Mouse (Mus musculus) embryonic facial prominence, embryonic 10.5 days (tissue): ENCODE results near the gene Kifc3. TPM values are rescaled to one million over a fixed set of nuclear protein-coding genes. Genes with fewer than 3 reads are reported as not detected.
"Not testable (repeated sequence)": the region's sequence is repeated elsewhere in the genome, so short reads cannot be mapped to it uniquely, and the experiment has no call there.

ENCODE experiments used
- DNase-seq: peaks from one replicate; pipeline ENCODE4 v3.0.0-alpha.2; 2017; ENCODE audit warnings: low spot score
- H3K27ac ChIP-seq: fragments of 300-500 bp; sonication (generic); replicated peaks from 2 replicates; pipeline ENCODE4 v1.5.1; 2016; ENCODE audit warnings: mild to moderate bottlenecking
- H3K27me3 ChIP-seq: fragments of 300-500 bp; sonication (generic); replicated peaks from 2 replicates; pipeline ENCODE4 v1.6.1; 2016; ENCODE audit warnings: low read depth, mild to moderate bottlenecking; ENCODE audit not compliant: poor library complexity, severe bottlenecking
- H3K36me3 ChIP-seq: fragments of 300-500 bp; sonication (generic); replicated peaks from 2 replicates; pipeline ENCODE4 v1.6.1; 2016; ENCODE audit warnings: mild to moderate bottlenecking, moderate library complexity
- H3K4me1 ChIP-seq: fragments of 300-500 bp; sonication (generic); 2 replicates; pipeline ENCODE4 v1.6.1; 2016
- H3K4me3 ChIP-seq: fragments of 300-500 bp; sonication (generic); 2 replicates; pipeline ENCODE4 v1.5.1; 2016; ENCODE audit warnings: mild to moderate bottlenecking, moderate library complexity
- H3K9me3 ChIP-seq: fragments of 300-500 bp; sonication (generic); 2 replicates; pipeline ENCODE4 v1.6.1; 2016; ENCODE audit warnings: mild to moderate bottlenecking
- WGBS: fragments of 180-500 bp; shearing (Covaris S2); methylation state at CpG from one replicate; pipeline ENCODE4 v1.1.7; 2016; 5-methylcytosine and 5-hydroxymethylcytosine counted together
- polyA plus RNA-seq: library from polyadenylated mRNA; unstranded; fragments of >200 nt; fragmentation: Nextera tagmentation; extraction: Ambion mirVana; gene quantifications from 2 replicates; pipeline ENCODE4 v1.2.1, GENCODE M21; 2016

The Kifc3 gene
- polyA plus RNA-seq, 1 experiment from 2014 or later: 8.7 TPM

DNA sequence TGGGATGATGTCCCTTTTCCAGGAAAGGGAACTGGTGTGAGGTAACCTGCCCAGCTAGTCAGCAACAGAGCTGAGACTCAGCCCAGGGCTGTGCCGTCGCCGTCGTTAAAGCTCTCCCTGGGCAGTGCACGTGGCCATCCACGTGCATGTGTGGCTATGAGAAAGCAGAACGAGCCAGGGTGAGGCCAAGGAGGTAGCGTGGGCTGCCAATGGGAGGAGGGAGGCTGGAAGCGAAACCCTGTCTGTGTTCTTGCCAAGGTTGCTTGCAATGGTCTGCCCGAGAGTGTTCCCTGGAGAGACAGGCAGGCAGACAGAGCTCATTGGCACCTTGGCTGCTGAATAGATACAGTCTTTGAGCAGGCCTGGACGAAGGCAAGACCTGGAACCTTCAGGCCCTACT lies 36.7 kb downstream of the Kifc3 start:
- Histone ChIP-seq H3K9me3 (no peaks in the 10 kb centered on the region), H3K4me1 (peaks cover 39% of the 10 kb centered on the region), H3K4me3 (no peak overlapping the region), H3K27ac (no peak overlapping the region), H3K36me3 (no peaks in the 10 kb centered on the region), H3K27me3 (no peaks in the 10 kb centered on the region)
- 78% methylated on average over 11 of the region's 11 CpGs for WGBS
- no peak for DNase-seq

DNA sequence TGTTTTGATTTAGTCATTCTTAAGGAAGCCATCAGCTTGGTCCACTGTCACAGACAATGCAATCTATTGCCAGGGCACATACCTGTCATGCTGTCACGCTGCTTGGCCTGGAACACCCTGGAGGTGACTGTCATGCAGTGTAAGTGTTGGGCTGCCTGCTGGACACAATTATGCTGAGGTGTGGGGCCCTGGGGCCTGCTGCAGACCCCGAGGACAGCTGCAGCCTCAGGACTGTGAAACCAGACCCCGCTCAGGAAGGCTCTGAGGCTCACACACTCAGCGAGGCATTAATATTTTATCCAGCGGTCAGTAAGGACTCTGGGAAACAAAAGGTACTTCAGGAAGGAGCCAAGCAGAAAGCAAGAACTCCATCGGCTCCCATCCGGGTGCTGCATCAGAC lies 38.1 kb downstream of the Kifc3 start:
- Histone ChIP-seq H3K4me3 (0 out of 2 replicates have a peak overlapping the region, but pooled peaks have one; percentile 8), H3K27ac (peak overlapping the region; percentile 51), H3K27me3 (no peaks in the 10 kb centered on the region), H3K4me1 (peaks cover 41% of the 10 kb centered on the region), H3K9me3 (no peaks in the 10 kb centered on the region), H3K36me3 (no peaks in the 10 kb centered on the region)
- peak; percentile 30 for DNase-seq
- 59% methylated on average over 7 of the region's 7 CpGs for WGBS

DNA sequence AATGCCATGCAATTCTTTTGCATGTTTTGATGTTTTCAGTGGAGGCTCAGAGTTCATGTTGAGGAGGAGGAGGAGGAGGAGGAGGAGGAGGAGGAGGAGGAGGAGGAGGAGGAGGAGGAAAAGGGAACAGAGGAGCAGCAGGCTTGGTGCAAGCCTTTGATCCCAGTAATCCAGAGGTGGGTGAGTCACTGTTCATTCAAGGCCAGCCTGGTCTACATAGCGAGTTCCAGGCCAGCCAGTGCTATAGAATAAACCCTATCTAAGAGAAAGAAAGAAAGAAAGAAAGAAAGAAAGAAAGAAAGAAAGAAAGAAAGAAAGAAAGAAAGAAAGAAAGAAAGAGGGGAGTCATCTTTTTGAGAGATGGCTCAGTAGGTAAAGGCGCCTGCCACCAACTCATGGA lies 38.6 kb downstream of the Kifc3 start:
- peaks cover 38% of the 10 kb centered on the region for H3K4me1 ChIP-seq
- not testable (repeated sequence) for H3K36me3 ChIP-seq, H3K27me3 ChIP-seq, H3K27ac ChIP-seq, DNase-seq, H3K4me3 ChIP-seq, H3K9me3 ChIP-seq
- WGBS: 80% methylated on average over 2 of the region's 2 CpGs

DNA sequence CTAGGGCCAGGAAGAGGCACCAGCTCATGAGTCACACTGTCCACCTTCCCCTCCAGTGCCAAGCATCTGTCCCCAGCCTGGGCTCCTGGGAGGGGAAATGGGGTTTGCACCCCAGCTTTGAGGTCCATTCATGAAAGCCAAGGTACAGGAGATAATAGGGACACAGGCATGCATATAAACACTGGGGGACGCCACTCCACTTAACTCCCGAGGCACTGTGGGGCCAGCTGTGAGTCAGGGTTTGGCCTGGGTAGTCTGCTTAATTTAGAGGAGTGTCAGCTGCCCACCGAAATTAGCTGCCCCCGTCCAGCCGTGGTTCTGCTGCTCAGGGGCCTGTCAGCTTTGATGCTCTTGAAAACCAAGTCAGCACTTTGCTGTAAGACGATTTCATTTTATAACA lies 39.8 kb downstream of the Kifc3 start:
- H3K27me3 ChIP-seq: no peaks in the 10 kb centered on the region
- DNase-seq: no peak
- H3K4me3 ChIP-seq: no peak overlapping the region
- H3K4me1 ChIP-seq: peaks cover 34% of the 10 kb centered on the region
- H3K36me3 ChIP-seq: no peaks in the 10 kb centered on the region
- 69% methylated on average over 6 of the region's 6 CpGs for WGBS
- no peaks in the 10 kb centered on the region for H3K9me3 ChIP-seq
- H3K27ac ChIP-seq: 0 out of 2 replicates have a peak overlapping the region, but pooled peaks have one; percentile 14

DNA sequence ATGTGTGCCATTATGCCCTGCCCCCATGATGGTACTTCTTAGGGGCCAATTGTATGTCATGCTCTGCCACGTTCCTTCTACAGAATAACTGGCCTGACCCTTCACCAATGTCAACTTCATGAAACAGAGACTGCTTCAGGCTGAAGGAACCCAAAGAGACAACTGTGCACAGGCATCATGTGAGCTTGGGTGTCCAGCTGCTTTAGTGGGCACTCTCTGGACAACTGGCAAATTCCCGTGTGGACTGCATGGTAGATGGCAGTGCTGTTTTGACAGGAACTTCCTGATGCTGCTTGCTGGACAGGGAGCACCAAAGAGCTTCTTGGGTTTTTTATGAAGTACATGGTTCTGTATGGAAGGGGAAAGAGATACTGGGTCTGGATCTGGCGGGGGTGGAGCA lies 43.3 kb downstream of the Kifc3 start:
- Histone ChIP-seq H3K9me3 (no peaks in the 10 kb centered on the region), H3K4me3 (no peak overlapping the region), H3K36me3 (no peaks in the 10 kb centered on the region), H3K4me1 (peaks cover 25% of the 10 kb centered on the region), H3K27me3 (no peaks in the 10 kb centered on the region), H3K27ac (no peak overlapping the region)
- DNase-seq: no peak
- 80% methylated on average over 3 of the region's 3 CpGs for WGBS

DNA sequence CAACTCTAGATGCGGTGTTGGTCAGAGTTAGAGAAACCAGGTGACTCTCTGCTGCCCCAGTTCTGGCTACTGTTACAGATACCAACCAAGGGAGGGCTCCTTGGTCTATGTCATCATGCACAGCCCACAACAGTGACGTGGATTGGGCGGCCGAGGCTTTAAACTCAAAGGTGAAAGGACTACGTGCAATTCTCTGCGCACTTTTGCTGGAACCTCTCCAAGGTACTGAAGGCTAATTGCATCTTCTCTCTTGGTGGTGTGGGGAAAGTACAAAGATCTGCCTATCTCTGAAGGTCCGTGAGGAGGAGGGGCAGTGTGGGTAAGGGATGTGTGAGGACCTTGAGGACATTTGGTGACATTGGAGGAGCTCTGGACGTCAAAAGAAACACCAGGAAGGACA lies 44.0 kb downstream of the Kifc3 start:
- Histone ChIP-seq H3K4me3 (no peak overlapping the region), H3K27ac (no peak overlapping the region), H3K27me3 (no peaks in the 10 kb centered on the region), H3K36me3 (no peaks in the 10 kb centered on the region), H3K4me1 (peaks cover 27% of the 10 kb centered on the region), H3K9me3 (no peaks in the 10 kb centered on the region)
- DNase-seq: no peak
- WGBS: 75% methylated on average over 8 of the region's 8 CpGs

DNA sequence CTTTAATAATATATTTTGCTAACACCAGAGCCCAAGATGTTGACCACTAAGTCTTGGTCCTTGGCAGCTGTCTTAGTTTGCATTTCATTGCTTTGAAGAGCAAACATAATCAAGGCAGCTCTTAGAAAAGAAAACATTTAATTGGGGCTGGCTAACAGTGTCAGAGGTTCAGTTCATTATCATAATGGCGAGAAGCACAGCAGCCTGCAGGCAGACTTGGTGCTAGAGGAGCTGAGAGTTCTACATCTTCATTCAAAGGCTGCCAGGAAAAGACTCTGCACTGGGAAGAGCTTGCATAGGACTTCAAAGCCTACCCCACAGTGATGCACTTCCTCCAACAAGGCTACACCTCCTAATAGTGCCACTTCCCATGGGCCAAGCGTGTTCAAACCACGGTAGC lies 45.5 kb downstream of the Kifc3 start:
- no peaks in the 10 kb centered on the region for H3K36me3 ChIP-seq
- 71% methylated on average over 3 of the region's 3 CpGs for WGBS
- H3K4me1 ChIP-seq: peaks cover 14% of the 10 kb centered on the region
- H3K4me3 ChIP-seq: no peak overlapping the region
- no peak for DNase-seq
- H3K27ac ChIP-seq: no peak overlapping the region
- no peaks in the 10 kb centered on the region for H3K9me3 ChIP-seq
- no peaks in the 10 kb centered on the region for H3K27me3 ChIP-seq

DNA sequence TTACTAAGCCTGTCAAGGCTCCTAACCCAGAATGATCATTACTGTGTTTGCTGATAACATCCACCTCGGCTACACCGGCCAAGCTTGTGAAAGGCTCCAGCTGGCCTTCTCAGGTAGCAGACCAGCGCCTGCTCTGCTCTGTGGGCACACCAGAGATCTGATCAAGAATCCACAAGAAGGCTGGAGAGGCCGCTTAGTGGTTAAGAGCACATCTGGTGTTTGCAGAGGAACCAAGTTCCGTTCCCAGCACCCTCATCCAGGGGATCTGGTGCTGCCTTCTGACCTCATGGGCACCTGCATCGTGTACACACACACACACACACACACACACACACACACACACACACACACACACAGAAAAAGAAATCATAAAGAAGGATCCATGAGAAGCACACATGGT lies 46.5 kb downstream of the Kifc3 start:
- WGBS: 84% methylated on average over 6 of the region's 6 CpGs
- Histone ChIP-seq H3K36me3 (no peaks in the 10 kb centered on the region), H3K27ac (no peak overlapping the region), H3K27me3 (no peaks in the 10 kb centered on the region), H3K9me3 (no peaks in the 10 kb centered on the region), H3K4me1 (peaks cover 14% of the 10 kb centered on the region), H3K4me3 (no peak overlapping the region)
- no peak for DNase-seq

DNA sequence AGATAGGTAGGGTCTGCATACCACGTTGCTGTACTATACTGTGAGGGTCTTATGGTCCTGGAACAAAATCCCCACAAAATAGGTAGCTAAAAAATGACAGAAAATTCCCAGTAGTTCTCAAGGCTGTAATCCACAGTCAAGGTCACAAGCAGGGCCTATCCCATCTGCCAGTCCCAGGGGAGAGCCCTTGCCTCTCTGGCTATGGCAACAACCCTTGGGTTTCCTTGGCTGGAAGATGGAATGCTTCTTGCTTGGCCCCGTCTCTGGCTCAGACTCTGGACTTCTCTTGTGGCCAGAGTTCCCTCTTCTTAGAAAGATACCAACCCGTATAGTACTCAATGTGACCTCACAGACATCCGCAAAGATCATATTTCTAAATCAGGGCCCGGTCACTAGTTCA lies 47.3 kb downstream of the Kifc3 start:
- 87% methylated on average over 5 of the region's 5 CpGs for WGBS
- DNase-seq: no peak
- no peaks in the 10 kb centered on the region for H3K36me3 ChIP-seq
- H3K27ac ChIP-seq: no peak overlapping the region
- peaks cover 12% of the 10 kb centered on the region for H3K4me1 ChIP-seq
- H3K4me3 ChIP-seq: no peak overlapping the region
- no peaks in the 10 kb centered on the region for H3K27me3 ChIP-seq
- no peaks in the 10 kb centered on the region for H3K9me3 ChIP-seq

DNA sequence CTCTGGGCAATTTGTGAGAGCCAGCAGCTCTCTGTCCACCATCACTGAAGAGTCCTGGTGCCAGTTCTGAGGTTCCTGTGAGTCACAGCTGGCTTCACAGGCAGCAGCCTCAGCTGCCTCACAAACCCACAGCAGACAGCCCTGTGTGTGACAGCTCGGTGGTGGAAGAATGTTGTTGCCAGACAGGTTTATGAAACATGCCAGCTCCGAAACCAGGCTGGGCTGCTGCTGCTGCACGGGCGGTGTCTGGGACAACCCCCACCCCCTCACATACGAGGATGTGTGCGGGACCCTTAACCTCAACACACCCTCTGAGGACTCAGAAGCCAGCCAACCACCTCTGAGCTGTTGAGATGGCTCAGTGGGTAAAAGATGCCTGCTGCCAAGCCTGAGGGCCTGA lies 48.0 kb downstream of the Kifc3 start:
- Histone ChIP-seq H3K9me3 (no peaks in the 10 kb centered on the region), H3K4me1 (peaks cover 12% of the 10 kb centered on the region), H3K36me3 (no peaks in the 10 kb centered on the region), H3K4me3 (no peak overlapping the region), H3K27me3 (no peaks in the 10 kb centered on the region), H3K27ac (no peak overlapping the region)
- DNase-seq: no peak
- WGBS: 70% methylated on average over 6 of the region's 6 CpGs

DNA sequence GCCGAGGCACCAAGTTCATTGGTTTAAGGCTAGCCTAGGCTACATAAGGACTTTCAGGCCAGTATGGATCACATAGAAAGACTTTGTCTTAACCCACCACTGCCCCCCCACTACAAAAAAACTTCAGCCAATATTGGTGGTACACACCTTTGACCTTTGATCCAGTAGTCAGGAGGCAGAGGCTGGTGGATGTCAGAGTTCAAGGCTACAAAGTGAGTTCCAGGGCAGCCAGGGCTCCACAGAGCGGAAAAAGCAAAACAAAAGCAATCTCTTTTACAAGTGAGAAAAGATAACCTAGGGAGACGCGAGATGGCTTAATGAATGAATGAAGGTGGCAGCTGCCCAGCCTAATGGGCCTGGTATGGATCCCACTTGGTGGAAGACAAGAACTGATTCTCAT lies 48.6 kb downstream of the Kifc3 start:
- DNase-seq: no peak
- peaks cover 12% of the 10 kb centered on the region for H3K4me1 ChIP-seq
- H3K9me3 ChIP-seq: no peaks in the 10 kb centered on the region
- no peak overlapping the region for H3K4me3 ChIP-seq
- no peaks in the 10 kb centered on the region for H3K27me3 ChIP-seq
- no peaks in the 10 kb centered on the region for H3K36me3 ChIP-seq
- no peak overlapping the region for H3K27ac ChIP-seq
- 77% methylated on average over 4 of the region's 4 CpGs for WGBS

DNA sequence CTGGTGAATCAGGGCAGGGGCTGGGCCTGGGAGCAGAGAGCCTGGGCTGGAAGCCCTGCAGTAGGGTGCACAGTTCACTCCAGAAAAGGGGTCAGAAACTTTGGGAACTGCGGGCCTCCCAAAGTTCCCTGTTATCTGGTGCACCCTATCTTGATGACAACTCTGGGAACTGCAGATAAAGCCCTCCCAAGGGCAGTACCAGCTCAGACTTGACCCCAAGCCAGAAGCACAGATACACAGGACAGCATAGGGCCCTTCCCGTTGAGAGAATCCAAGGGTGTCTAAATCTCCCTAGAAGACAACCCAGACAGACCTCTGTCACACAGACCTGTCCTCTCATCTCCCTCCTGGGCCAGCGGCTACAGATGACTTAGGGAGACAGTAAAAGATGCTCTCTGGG lies 52.0 kb downstream of the Kifc3 start:
- H3K4me1 ChIP-seq: peaks cover 12% of the 10 kb centered on the region
- no peak for DNase-seq
- no peaks in the 10 kb centered on the region for H3K36me3 ChIP-seq
- no peak overlapping the region for H3K27ac ChIP-seq
- WGBS: 83% methylated on average over 3 of the region's 3 CpGs
- H3K9me3 ChIP-seq: no peaks in the 10 kb centered on the region
- H3K4me3 ChIP-seq: no peak overlapping the region
- no peaks in the 10 kb centered on the region for H3K27me3 ChIP-seq

DNA sequence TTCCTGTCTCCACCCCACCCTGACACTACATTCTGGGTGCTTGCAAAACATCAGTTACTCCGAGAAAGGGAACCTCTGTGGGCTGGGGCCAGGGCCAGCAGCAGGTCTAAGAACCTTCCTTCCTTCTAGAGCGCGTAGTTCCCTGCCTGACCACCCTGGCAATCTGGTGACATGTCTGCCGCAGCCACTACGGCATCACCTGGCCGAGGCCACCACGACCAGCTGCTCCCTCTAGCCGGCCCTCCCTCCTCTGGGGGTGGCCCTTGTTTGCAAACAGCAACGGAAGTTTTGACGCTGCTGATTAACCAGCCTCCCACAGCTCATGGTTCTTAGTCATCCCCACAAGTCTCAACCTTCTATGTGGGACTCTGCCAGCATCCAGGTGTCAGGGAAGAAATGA lies 53.2 kb downstream of the Kifc3 start:
- 57% methylated on average over 10 of the region's 10 CpGs for WGBS
- no peaks in the 10 kb centered on the region for H3K36me3 ChIP-seq
- H3K27me3 ChIP-seq: 0 out of 2 replicates have a peak, but pooled peaks cover 6% of the 10 kb centered on the region
- no peaks in the 10 kb centered on the region for H3K9me3 ChIP-seq
- DNase-seq: no peak
- H3K4me3 ChIP-seq: no peak overlapping the region
- H3K27ac ChIP-seq: no peak overlapping the region
- H3K4me1 ChIP-seq: peaks cover 7% of the 10 kb centered on the region

DNA sequence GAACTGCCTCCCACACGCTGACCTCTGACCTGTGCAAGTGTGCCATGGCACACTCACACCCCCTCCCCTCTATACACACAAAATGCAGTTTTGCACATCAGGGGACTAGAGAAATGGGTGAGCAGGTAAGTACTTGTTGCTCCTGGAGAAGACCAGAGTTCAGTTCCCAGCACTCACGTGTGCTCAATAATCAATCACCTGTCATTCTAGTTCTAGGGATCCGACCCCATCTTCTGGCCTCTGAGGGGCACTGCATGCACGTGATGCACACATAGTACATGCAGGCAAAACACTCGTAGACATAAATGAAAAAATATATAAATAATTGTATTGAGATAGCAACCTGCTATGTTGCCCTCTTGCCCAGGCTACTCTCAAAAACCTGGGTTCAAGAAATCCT lies 55.8 kb downstream of the Kifc3 start:
- no peak for DNase-seq
- H3K9me3 ChIP-seq: no peaks in the 10 kb centered on the region
- 93% methylated on average over 5 of the region's 5 CpGs for WGBS
- H3K4me3 ChIP-seq: no peak overlapping the region
- no peaks in the 10 kb centered on the region for H3K36me3 ChIP-seq
- H3K4me1 ChIP-seq: peaks cover 26% of the 10 kb centered on the region
- H3K27ac ChIP-seq: no peak overlapping the region
- H3K27me3 ChIP-seq: peaks cover 24% of the 10 kb centered on the region
